Mouse (Mus musculus): Measurements from ENCODE around the gene Fam209. TPM values are rescaled to one million over a fixed set of nuclear protein-coding genes. Genes with fewer than 3 reads are reported as not detected.

Fam209 gene
- polyA plus RNA-seq, 1 experiment from 2014 or later = not detected

DNA sequence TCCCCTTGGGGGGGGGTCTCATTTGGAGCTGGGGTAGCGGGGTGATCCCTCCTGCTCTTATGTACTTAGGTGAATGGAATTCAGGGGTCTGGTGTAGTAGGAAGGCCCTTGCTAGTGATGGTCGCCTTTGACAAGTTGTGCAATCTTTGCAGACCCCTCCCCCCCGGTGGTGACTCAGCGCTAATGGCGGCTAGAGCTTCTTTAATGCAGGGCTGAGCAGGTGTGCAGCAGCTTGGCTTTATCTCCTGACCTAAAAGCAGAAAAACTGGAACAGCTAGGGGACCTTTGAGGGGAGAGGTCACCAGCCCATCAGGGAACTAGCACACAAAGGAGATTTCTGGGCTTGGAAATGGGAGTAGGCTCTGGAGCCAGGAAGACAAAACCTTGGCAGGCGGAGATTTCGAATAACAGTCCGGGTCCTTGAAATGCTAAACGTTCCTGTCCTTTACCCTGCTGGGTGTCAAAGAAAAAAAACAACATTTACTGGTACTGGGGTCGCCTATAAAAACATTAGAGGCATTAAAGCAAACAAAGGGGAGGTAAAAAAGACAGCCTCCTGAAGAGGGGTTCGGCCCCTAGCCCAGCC lies 44.2 kb downstream of the Fam209 start:
- 0 out of 2 replicates have a peak, but pooled peaks have one; percentile 14 for ATAC-seq (ENCODE audit: low FRiP score)
- WGBS = 26% methylated on average over 11 of the region's 11 CpGs
- no peak overlapping the region for H3K4me3 ChIP-seq (ENCODE audit: low read depth, low read length)
- H3K4me1 ChIP-seq (ENCODE audit: control insufficient read depth, insufficient read depth, low read length) = no peaks in the 10 kb centered on the region
- no peak overlapping the region for H3K9ac ChIP-seq (ENCODE audit: low read length)
- no peaks in the 10 kb centered on the region for H3K27me3 ChIP-seq (ENCODE audit: control insufficient read depth, insufficient read depth, low read length)
- no peak overlapping the region for H3K4me2 ChIP-seq
- no peak for DNase-seq (ENCODE audit: low spot score, missing footprints)
- no peaks in the 10 kb centered on the region for H3K9me3 ChIP-seq (ENCODE audit: control insufficient read depth, low read length)
- H3K27ac ChIP-seq (ENCODE audit: low read depth, low read length) = no peak overlapping the region
- H3K36me3 ChIP-seq (ENCODE audit: control insufficient read depth, insufficient read depth, low read length) = no peaks in the 10 kb centered on the region

GRCm38 (mm10) chr2:172520616-172521371 lies 48.5 kb downstream of the Fam209 start:
- WGBS = 89% methylated on average over 9 of the region's 9 CpGs
- no peaks in the 10 kb centered on the region for H3K9me3 ChIP-seq (ENCODE audit: control insufficient read depth, low read length)
- H3K27ac ChIP-seq (ENCODE audit: low read depth, low read length) = no peak overlapping the region
- H3K27me3 ChIP-seq (ENCODE audit: control insufficient read depth, insufficient read depth, low read length) = no peaks in the 10 kb centered on the region
- no peak overlapping the region for H3K4me2 ChIP-seq
- H3K4me3 ChIP-seq (ENCODE audit: low read depth, low read length) = no peak overlapping the region
- no peaks in the 10 kb centered on the region for H3K4me1 ChIP-seq (ENCODE audit: control insufficient read depth, insufficient read depth, low read length)
- no peaks in the 10 kb centered on the region for H3K36me3 ChIP-seq (ENCODE audit: control insufficient read depth, insufficient read depth, low read length)
- DNase-seq (ENCODE audit: low spot score, missing footprints) (no peak), ATAC-seq (ENCODE audit: low FRiP score) (no peak)
- H3K9ac ChIP-seq (ENCODE audit: low read length) = no peak overlapping the region

DNA sequence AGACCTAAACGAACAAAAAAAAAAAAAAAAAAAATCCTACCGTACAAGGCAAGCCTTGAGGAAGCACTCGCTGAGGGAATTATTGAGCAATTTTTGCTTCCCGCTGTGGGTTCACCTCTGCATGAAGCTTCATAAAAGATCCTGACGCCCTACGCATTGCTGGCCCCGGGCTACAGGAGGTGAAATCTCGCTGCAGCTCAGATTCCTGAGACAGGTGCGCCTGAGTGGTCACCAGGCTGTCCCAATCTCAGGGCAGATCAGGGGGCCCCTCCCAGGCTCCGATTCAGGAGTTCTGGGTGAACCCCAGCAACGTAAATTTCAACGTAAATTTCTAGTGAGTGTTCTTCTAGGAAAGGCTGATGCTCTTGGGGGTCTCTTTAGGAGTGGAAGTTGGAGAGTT lies 50.2 kb downstream of the Fam209 start:
- Histone ChIP-seq H3K27me3 (ENCODE audit: control insufficient read depth, insufficient read depth, low read length) (no peaks in the 10 kb centered on the region), H3K27ac (ENCODE audit: low read depth, low read length) (no peak overlapping the region), H3K4me1 (ENCODE audit: control insufficient read depth, insufficient read depth, low read length) (no peaks in the 10 kb centered on the region), H3K4me3 (ENCODE audit: low read depth, low read length) (no peak overlapping the region), H3K9me3 (ENCODE audit: control insufficient read depth, low read length) (no peaks in the 10 kb centered on the region), H3K36me3 (ENCODE audit: control insufficient read depth, insufficient read depth, low read length) (no peaks in the 10 kb centered on the region), H3K4me2 (no peak overlapping the region), H3K9ac (ENCODE audit: low read length) (no peak overlapping the region)
- DNase-seq (ENCODE audit: low spot score, missing footprints) (no peak), ATAC-seq (ENCODE audit: low FRiP score) (no peak)
- 91% methylated on average over 11 of the region's 12 CpGs for WGBS

Other genes starting within 250 kb of the Fam209 start
- gene Mc3r, start 224.0 kb upstream of the Fam209 start, polyA plus RNA-seq (2014; fragmentation: Nextera tagmentation; extraction: Ambion mirVana) = 0.06 TPM in 1 of 2 replicates, not detected in the other
- gene Fam210b, start 127.0 kb upstream of the Fam209 start, polyA plus RNA-seq (2014; fragmentation: Nextera tagmentation; extraction: Ambion mirVana) = 32.2 and 33.0 TPM in 2 replicates
- gene Aurka, start 102.0 kb upstream of the Fam209 start, polyA plus RNA-seq (2014; fragmentation: Nextera tagmentation; extraction: Ambion mirVana) = 163 and 169 TPM in 2 replicates
- 48.0 and 50.2 TPM in 2 replicates for gene Cstf1, start 101.8 kb upstream of the Fam209 start, polyA plus RNA-seq (2014; fragmentation: Nextera tagmentation; extraction: Ambion mirVana)
- 0.31 TPM in 1 of 2 replicates, not detected in the other for gene Cass4, start 78.7 kb upstream of the Fam209 start, polyA plus RNA-seq (2014; fragmentation: Nextera tagmentation; extraction: Ambion mirVana)
- 86.8 and 94.7 TPM in 2 replicates for gene Rtf2, start 32.0 kb upstream of the Fam209 start, polyA plus RNA-seq (2014; fragmentation: Nextera tagmentation; extraction: Ambion mirVana)
- gene Gcnt7, start 13.9 kb upstream of the Fam209 start, polyA plus RNA-seq (2014; fragmentation: Nextera tagmentation; extraction: Ambion mirVana) = 0.84 and 0.86 TPM in 2 replicates
- gene Tfap2c, start 77.1 kb downstream of the Fam209 start, polyA plus RNA-seq (2014; fragmentation: Nextera tagmentation; extraction: Ambion mirVana) = 2.8 and 4.5 TPM in 2 replicates